Mouse (Mus musculus) thymus, adult 2 months (tissue): ENCODE data around the gene Abcb4.

Experiments
- CTCF ChIP-seq: fragments of 200-500 bp; IDR thresholded peaks from 2 replicates; pipeline ENCODE4 v1.5.1; 2012; ENCODE audit warnings: mild to moderate bottlenecking, control low read depth, low read length, moderate library complexity, borderline replicate concordance; ENCODE audit not compliant: control insufficient read depth, poor library complexity, insufficient read depth; ENCODE audit errors: extremely low read depth
- POLR2A ChIP-seq: fragments of 200-500 bp; IDR thresholded peaks from 2 replicates; pipeline ENCODE4 v1.6.1; 2012; ENCODE audit warnings: mild to moderate bottlenecking, low read length, control low read depth, moderate library complexity; ENCODE audit not compliant: control insufficient read depth, poor library complexity, insufficient read depth; ENCODE audit errors: extremely low read depth

GRCm38 (mm10) chr5:8943836-8944235 lies 50.3 kb downstream of the Abcb4 start:
- TF ChIP-seq CTCF (no peak), POLR2A (no peak)
